Mouse (Mus musculus): ENCODE measurements around the gene Epha8. TPM values are rescaled to one million over a fixed set of nuclear protein-coding genes. Genes with fewer than 3 reads are reported as not detected.
A peak's percentile ranks its signal among the peaks of the same experiment; 100 is the strongest.

Gene Epha8
- polyA plus RNA-seq, 1 experiment from 2014 or later, result 0.10 TPM

- TF ChIP-seq CTCF (IDR thresholded peaks at IDR 0.05; ENCODE audit: low read depth), result no peak
- no peak for ATAC-seq
- H3K36me3 ChIP-seq (ENCODE audit: control insufficient read depth, insufficient read depth), result no peaks in the 10 kb centered on the region
Measured at GRCm38 (mm10) chr4:136894821-136895220, 61.8 kb downstream of the Epha8 start.

GRCm38 (mm10) chr4:136893691-136894543 is 62.7 kb downstream of the Epha8 start:
- H3K27me3 ChIP-seq (replicated peaks; ENCODE audit: control insufficient read depth, insufficient read depth, low read length), result peaks cover 18% of the 10 kb centered on the region; the same call in 1 of the 2 replicates
- no peak for ATAC-seq

More at GRCm38 (mm10) chr4:136894821-136895220, 61.8 kb downstream of the Epha8 start:
- WGBS, result 59% methylated on average over 4 of the region's 4 CpGs
- Histone ChIP-seq H3K27me3 (replicated peaks; ENCODE audit: control insufficient read depth, insufficient read depth, low read length) (peaks cover 18% of the 10 kb centered on the region; the same call in 1 of the 2 replicates), H3K9me3 (ENCODE audit: control insufficient read depth) (no peaks in the 10 kb centered on the region), H3K27ac (ENCODE audit: low read depth, low read length) (no peak overlapping the region), H3K4me1 (replicated peaks; ENCODE audit: control insufficient read depth, insufficient read depth, low read length) (no peaks in the 10 kb centered on the region), H3K9ac (ENCODE audit: low read depth, low read length) (no peak overlapping the region), H3K4me2 (replicated peaks; ENCODE audit: low read depth) (no peak overlapping the region), H3K4me3 (ENCODE audit: low read depth, low read length) (no peak overlapping the region)

DNA sequence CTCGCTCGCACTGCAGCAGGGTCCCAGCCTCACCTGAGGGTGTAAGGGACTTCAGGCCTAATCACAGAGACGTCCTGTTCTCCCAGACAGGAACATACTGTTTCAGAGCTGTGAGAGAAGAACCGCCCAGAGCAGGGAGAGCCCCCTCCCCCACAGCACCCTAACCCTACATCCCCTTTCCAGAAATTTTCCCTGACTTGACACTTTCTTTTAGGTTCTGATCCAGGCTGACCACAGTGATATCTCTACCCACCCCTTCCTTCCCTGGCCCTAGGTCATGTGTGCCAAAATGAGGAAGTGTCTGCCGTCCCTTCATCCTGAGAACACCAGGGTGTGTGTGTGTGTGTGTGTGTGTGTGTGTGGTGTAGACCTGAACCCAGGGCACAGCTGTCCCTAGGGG is 63.8 kb downstream of the Epha8 start, which contains the start of gene C1qc:
Gene C1qc, minus strand, starts transcription at position 255 of the 400 bp plus-strand sequence.
- WGBS, result 54% methylated on average over 5 of the region's 5 CpGs
- Histone ChIP-seq H3K9me3 (ENCODE audit: control insufficient read depth) (no peaks in the 10 kb centered on the region), H3K27ac (ENCODE audit: low read depth, low read length) (no peak within 1 kb of the TSS), H3K4me3 (ENCODE audit: low read depth, low read length) (no peak within 1 kb of the TSS), H3K4me1 (replicated peaks; ENCODE audit: control insufficient read depth, insufficient read depth, low read length) (no peaks in the 10 kb centered on the region), H3K27me3 (replicated peaks; ENCODE audit: control insufficient read depth, insufficient read depth, low read length) (peaks cover 18% of the 10 kb centered on the region; the same call in 1 of the 2 replicates), H3K9ac (ENCODE audit: low read depth, low read length) (no peak within 1 kb of the TSS), H3K4me2 (replicated peaks; ENCODE audit: low read depth) (no peak within 1 kb of the TSS), H3K36me3 (ENCODE audit: control insufficient read depth, insufficient read depth) (no peaks in the 10 kb centered on the region)
- 0 out of 2 replicates have a peak, but pooled peaks have one; percentile 11 for ATAC-seq
- no peak for TF ChIP-seq CTCF (IDR thresholded peaks at IDR 0.05; ENCODE audit: low read depth)

More at GRCm38 (mm10) chr4:136893691-136894543, 62.7 kb downstream of the Epha8 start:
- H3K9ac ChIP-seq (ENCODE audit: low read depth, low read length), result no peak overlapping the region
- TF ChIP-seq CTCF (IDR thresholded peaks at IDR 0.05; ENCODE audit: low read depth), result peak; percentile 89
- H3K9me3 ChIP-seq (ENCODE audit: control insufficient read depth), result no peaks in the 10 kb centered on the region
- no peak overlapping the region for H3K4me3 ChIP-seq (ENCODE audit: low read depth, low read length)
- no peaks in the 10 kb centered on the region for H3K4me1 ChIP-seq (replicated peaks; ENCODE audit: control insufficient read depth, insufficient read depth, low read length)
- H3K4me2 ChIP-seq (replicated peaks; ENCODE audit: low read depth), result no peak overlapping the region
- 6% methylated on average over 9 of the region's 9 CpGs for WGBS
- no peaks in the 10 kb centered on the region for H3K36me3 ChIP-seq (ENCODE audit: control insufficient read depth, insufficient read depth)
- H3K27ac ChIP-seq (ENCODE audit: low read depth, low read length), result no peak overlapping the region

GRCm38 (mm10) chr4:136892371-136892770 is 64.2 kb downstream of the Epha8 start:
- no peaks in the 10 kb centered on the region for H3K4me1 ChIP-seq (replicated peaks; ENCODE audit: control insufficient read depth, insufficient read depth, low read length)
- no peaks in the 10 kb centered on the region for H3K36me3 ChIP-seq (ENCODE audit: control insufficient read depth, insufficient read depth)
- H3K27ac ChIP-seq (ENCODE audit: low read depth, low read length), result no peak overlapping the region
- 53% methylated on average over 7 of the region's 7 CpGs for WGBS
- H3K9me3 ChIP-seq (ENCODE audit: control insufficient read depth), result no peaks in the 10 kb centered on the region
- TF ChIP-seq CTCF (IDR thresholded peaks at IDR 0.05; ENCODE audit: low read depth), result no peak
- peaks cover 18% of the 10 kb centered on the region; the same call in 1 of the 2 replicates for H3K27me3 ChIP-seq (replicated peaks; ENCODE audit: control insufficient read depth, insufficient read depth, low read length)
- no peak overlapping the region for H3K4me3 ChIP-seq (ENCODE audit: low read depth, low read length)
- ATAC-seq, result no peak
- no peak overlapping the region for H3K4me2 ChIP-seq (replicated peaks; ENCODE audit: low read depth)
- no peak overlapping the region for H3K9ac ChIP-seq (ENCODE audit: low read depth, low read length)

- H3K27me3 ChIP-seq (replicated peaks; ENCODE audit: control insufficient read depth, insufficient read depth, low read length), result 0 out of 2 replicates have a peak, but pooled peaks cover 11% of the 10 kb centered on the region
- TF ChIP-seq CTCF (IDR thresholded peaks at IDR 0.05; ENCODE audit: low read depth), result no peak
- no peak overlapping the region for H3K4me3 ChIP-seq (ENCODE audit: low read depth, low read length)
- no peak overlapping the region for H3K4me2 ChIP-seq (replicated peaks; ENCODE audit: low read depth)
- no peaks in the 10 kb centered on the region for H3K36me3 ChIP-seq (ENCODE audit: control insufficient read depth, insufficient read depth)
- H3K9ac ChIP-seq (ENCODE audit: low read depth, low read length), result no peak overlapping the region
- ATAC-seq, result no peak
- 85% methylated on average over 4 of the region's 4 CpGs for WGBS
- no peaks in the 10 kb centered on the region for H3K4me1 ChIP-seq (replicated peaks; ENCODE audit: control insufficient read depth, insufficient read depth, low read length)
- no peak overlapping the region for H3K27ac ChIP-seq (ENCODE audit: low read depth, low read length)
- H3K9me3 ChIP-seq (ENCODE audit: control insufficient read depth), result no peaks in the 10 kb centered on the region
Measured at GRCm38 (mm10) chr4:136891115-136891514, 65.5 kb downstream of the Epha8 start.

GRCm38 (mm10) chr4:136889981-136890380 is 66.6 kb downstream of the Epha8 start:
- no peak overlapping the region for H3K4me3 ChIP-seq (ENCODE audit: low read depth, low read length)
- no peaks in the 10 kb centered on the region for H3K36me3 ChIP-seq (ENCODE audit: control insufficient read depth, insufficient read depth)
- H3K9ac ChIP-seq (ENCODE audit: low read depth, low read length), result no peak overlapping the region
- no peak overlapping the region for H3K4me2 ChIP-seq (replicated peaks; ENCODE audit: low read depth)
- TF ChIP-seq CTCF (IDR thresholded peaks at IDR 0.05; ENCODE audit: low read depth), result no peak
- no peak for ATAC-seq
- H3K4me1 ChIP-seq (replicated peaks; ENCODE audit: control insufficient read depth, insufficient read depth, low read length), result no peaks in the 10 kb centered on the region
- no peaks in the 10 kb centered on the region for H3K9me3 ChIP-seq (ENCODE audit: control insufficient read depth)
- H3K27ac ChIP-seq (ENCODE audit: low read depth, low read length), result no peak overlapping the region
- WGBS, result 83% methylated on average over 15 of the region's 15 CpGs
- 0 out of 2 replicates have a peak, but pooled peaks cover 5% of the 10 kb centered on the region for H3K27me3 ChIP-seq (replicated peaks; ENCODE audit: control insufficient read depth, insufficient read depth, low read length)
